Mouse (Mus musculus): Measurements from ENCODE around the gene Fos.

DNA sequence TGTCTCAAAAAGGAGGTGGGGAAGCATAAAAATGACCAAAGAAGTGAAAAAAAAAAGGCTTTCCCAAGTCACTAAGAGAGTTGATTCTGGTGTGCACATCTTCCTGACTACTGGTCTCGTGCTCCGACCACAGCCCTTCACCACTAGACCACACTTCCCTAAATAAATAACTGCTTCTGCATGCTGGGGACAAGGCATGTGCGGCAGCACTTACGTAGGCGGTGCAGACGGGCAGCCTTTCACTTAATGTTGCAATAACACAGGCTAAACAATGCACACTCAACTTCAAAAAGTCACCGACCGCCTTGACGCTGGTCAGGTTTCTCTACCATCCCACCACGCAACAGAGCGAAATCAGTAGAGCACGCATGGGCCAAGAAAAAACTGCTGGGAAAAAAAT is 5.0 kb upstream of the Fos start:
- TF ChIP-seq CTCF (IDR thresholded peaks at IDR 0.05; ENCODE audit: low read depth) (no peak), EP300 (IDR thresholded peaks at IDR 0.05; ENCODE audit: low read depth) (no peak)
